Mouse (Mus musculus) E14TG2a.4 (cell line): ENCODE results near the gene Acbd3.

Source experiments
- CTCF ChIP-seq: conservative IDR thresholded peaks from 2 replicates; pipeline ENCODE4 v1.5.1; 2014; ENCODE audit warnings: low read length
- NANOG ChIP-seq: IDR thresholded peaks from 2 replicates; pipeline ENCODE4 v1.6.1; 2014; ENCODE audit warnings: borderline replicate concordance, low read length, mixed read lengths
- POU5F1 ChIP-seq: IDR thresholded peaks from 2 replicates; pipeline ENCODE4 v1.6.1; 2014; ENCODE audit warnings: low read length, borderline replicate concordance

GRCm38 (mm10) chr1:180781250-180781649 is 55.4 kb downstream of the Acbd3 start:
- TF ChIP-seq CTCF (no peak), NANOG (no peak), POU5F1 (no peak)
